Mouse (Mus musculus) forebrain, embryonic 15.5 days (tissue): ENCODE measurements around the gene Clint1. TPM values are rescaled to one million over a fixed set of nuclear protein-coding genes. Genes with fewer than 3 reads are reported as not detected.
A peak's percentile ranks its signal among the peaks of the same experiment; 100 is the strongest.

ENCODE experiments used
- ATAC-seq: fragments of 200-750 bp; cut with Nextera tagmentation; replicated peaks from 2 replicates; pipeline ENCODE4 v1.8.0; 2017; ENCODE audit warnings: mild to moderate bottlenecking, moderate TSS enrichment, moderate library complexity
- H3K27ac ChIP-seq: fragments of 300-500 bp; sonication (generic); replicated peaks from 2 replicates; pipeline ENCODE4 v1.5.1; 2015; ENCODE audit warnings: mild to moderate bottlenecking, inconsistent platforms
- H3K27me3 ChIP-seq: fragments of 300-500 bp; sonication (generic); 2 replicates; pipeline ENCODE4 v1.6.1; 2015; ENCODE audit warnings: inconsistent platforms
- H3K36me3 ChIP-seq: fragments of 300-500 bp; sonication (generic); 2 replicates; pipeline ENCODE4 v1.6.1; 2015; ENCODE audit warnings: mild to moderate bottlenecking, inconsistent platforms
- H3K4me1 ChIP-seq: fragments of 300-500 bp; sonication (generic); 2 replicates; pipeline ENCODE4 v1.6.1; 2015; ENCODE audit warnings: inconsistent platforms
- H3K4me2 ChIP-seq: fragments of 300-500 bp; sonication (generic); replicated peaks from 2 replicates; pipeline ENCODE4 v1.6.1; 2015; ENCODE audit warnings: mild to moderate bottlenecking, inconsistent platforms
- H3K4me3 ChIP-seq: fragments of 300-500 bp; sonication (generic); 2 replicates; pipeline ENCODE4 v1.5.1; 2015; ENCODE audit warnings: mild to moderate bottlenecking, inconsistent platforms
- H3K9ac ChIP-seq: fragments of 300-500 bp; sonication (generic); replicated peaks from 2 replicates; pipeline ENCODE4 v1.6.1; 2015; ENCODE audit warnings: mild to moderate bottlenecking, inconsistent platforms
- H3K9me3 ChIP-seq: fragments of 300-500 bp; sonication (generic); 2 replicates; pipeline ENCODE4 v1.6.1; 2016; ENCODE audit warnings: inconsistent platforms
- WGBS: fragments of 180-500 bp; shearing (Covaris S2); methylation state at CpG from one replicate; pipeline ENCODE4 v1.1.7; 2015; ENCODE audit warnings: mixed read lengths; 5-methylcytosine and 5-hydroxymethylcytosine counted together
- polyA plus RNA-seq: library from polyadenylated mRNA; unstranded; fragments of >200 nt; fragmentation: Nextera tagmentation; extraction: Ambion mirVana; gene quantifications from 2 replicates; pipeline ENCODE4 v1.2.1, GENCODE M21; 2015

The Clint1 gene
- polyA plus RNA-seq, 1 experiment from 2014 or later, result 51.1 TPM

GRCm38 (mm10) chr11:45889981-45890380, 38.1 kb downstream of the Clint1 start:
- no peak overlapping the region for H3K4me2 ChIP-seq
- no peaks in the 10 kb centered on the region for H3K27me3 ChIP-seq
- 91% methylated on average over 3 of the region's 3 CpGs for WGBS
- H3K36me3 ChIP-seq, result peaks cover 46% of the 10 kb centered on the region
- H3K27ac ChIP-seq, result no peak overlapping the region
- H3K4me3 ChIP-seq, result no peak overlapping the region
- ATAC-seq, result no peak
- no peak overlapping the region for H3K9ac ChIP-seq
- H3K4me1 ChIP-seq, result peaks cover 4% of the 10 kb centered on the region; the same call in 1 of the 2 replicates
- no peaks in the 10 kb centered on the region for H3K9me3 ChIP-seq

DNA sequence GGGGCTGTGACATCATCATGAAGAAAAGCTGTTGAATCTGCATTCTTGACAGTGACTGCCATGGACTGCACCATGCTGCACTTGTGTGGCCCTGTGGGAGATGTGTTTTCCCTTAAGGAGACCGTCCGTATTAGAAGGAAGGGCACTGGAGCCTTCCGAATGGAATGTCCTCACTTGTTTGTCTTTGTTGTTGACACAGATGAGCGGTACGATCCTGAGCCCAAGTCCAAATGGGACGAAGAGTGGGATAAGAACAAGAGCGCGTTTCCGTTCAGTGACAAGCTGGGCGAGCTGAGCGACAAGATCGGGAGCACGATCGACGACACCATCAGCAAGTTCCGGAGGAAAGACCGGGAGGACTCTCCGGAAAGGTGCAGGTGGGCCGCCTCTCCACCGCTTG, 38.6 kb downstream of the Clint1 start:
- Histone ChIP-seq H3K4me1 (peaks cover 4% of the 10 kb centered on the region; the same call in 1 of the 2 replicates), H3K4me3 (no peak overlapping the region), H3K9ac (no peak overlapping the region), H3K9me3 (no peaks in the 10 kb centered on the region), H3K4me2 (no peak overlapping the region), H3K27ac (no peak overlapping the region), H3K27me3 (no peaks in the 10 kb centered on the region), H3K36me3 (peaks cover 50% of the 10 kb centered on the region)
- 93% methylated on average over 20 of the region's 20 CpGs for WGBS
- no peak for ATAC-seq

DNA sequence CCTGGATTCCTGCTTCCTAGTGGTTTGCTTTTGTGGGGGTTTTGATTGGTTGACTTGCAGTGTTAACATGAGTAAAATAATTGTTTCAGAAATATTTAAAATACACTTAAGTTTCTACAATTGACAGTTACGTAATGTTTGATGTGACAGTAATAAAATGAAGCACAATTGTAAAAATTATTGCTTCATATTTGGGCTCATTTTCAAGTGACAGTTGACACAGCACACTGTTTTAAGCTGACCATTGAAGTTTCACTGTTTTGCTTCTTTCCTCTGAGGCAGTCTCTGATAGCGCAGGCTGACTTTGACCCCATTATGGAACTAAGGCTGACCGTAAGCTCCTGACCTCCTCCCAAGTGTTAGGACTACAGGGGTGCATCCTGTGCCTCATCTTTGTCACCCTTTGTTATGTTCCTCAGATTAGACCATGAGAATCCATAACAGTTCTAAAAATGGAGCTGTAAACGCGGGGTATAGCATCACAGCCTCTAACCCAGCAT, 41.1 kb downstream of the Clint1 start:
- H3K4me2 ChIP-seq, result no peak overlapping the region
- H3K4me3 ChIP-seq, result no peak overlapping the region
- 97% methylated on average over 5 of the region's 5 CpGs for WGBS
- no peaks in the 10 kb centered on the region for H3K27me3 ChIP-seq
- no peak for ATAC-seq
- no peaks in the 10 kb centered on the region for H3K4me1 ChIP-seq
- no peak overlapping the region for H3K9ac ChIP-seq
- H3K27ac ChIP-seq, result no peak overlapping the region
- peaks cover 54% of the 10 kb centered on the region for H3K36me3 ChIP-seq
- H3K9me3 ChIP-seq, result no peaks in the 10 kb centered on the region

DNA sequence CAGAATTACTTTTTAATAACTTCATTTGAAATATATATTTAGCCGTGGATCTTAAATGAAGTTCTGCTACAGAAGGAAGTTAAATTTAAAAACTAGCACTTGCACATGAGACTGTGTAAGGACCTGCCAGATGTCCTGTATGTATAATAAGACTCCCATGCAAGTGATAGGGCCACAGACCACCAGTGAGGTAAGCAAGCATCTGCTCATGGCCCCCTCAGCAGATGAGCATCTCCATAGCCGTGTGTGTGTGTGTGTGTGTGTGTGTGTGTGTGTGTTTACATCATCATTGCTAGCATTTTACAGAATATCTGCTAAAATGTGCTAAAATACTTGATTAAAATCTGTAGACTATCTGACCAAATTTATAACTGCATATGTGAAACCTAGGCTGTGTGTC, 45.5 kb downstream of the Clint1 start:
- H3K4me1 ChIP-seq, result no peaks in the 10 kb centered on the region
- WGBS, result 88% methylated on average over 2 of the region's 2 CpGs
- ATAC-seq, result no peak

GRCm38 (mm10) chr11:45900233-45901015, 48.6 kb downstream of the Clint1 start:
- 62% methylated on average over 11 of the region's 11 CpGs for WGBS
- Histone ChIP-seq H3K4me2 (no peak overlapping the region), H3K4me1 (no peaks in the 10 kb centered on the region), H3K27me3 (no peaks in the 10 kb centered on the region), H3K9ac (no peak overlapping the region), H3K36me3 (peaks cover 21% of the 10 kb centered on the region), H3K27ac (no peak overlapping the region), H3K4me3 (no peak overlapping the region), H3K9me3 (no peaks in the 10 kb centered on the region)
- no peak for ATAC-seq

More for the DNA sequence above, 45.5 kb downstream of the Clint1 start:
- Histone ChIP-seq H3K9ac (no peak overlapping the region), H3K9me3 (no peaks in the 10 kb centered on the region), H3K4me2 (no peak overlapping the region), H3K27me3 (no peaks in the 10 kb centered on the region), H3K27ac (no peak overlapping the region), H3K36me3 (peaks cover 33% of the 10 kb centered on the region), H3K4me3 (no peak overlapping the region)

GRCm38 (mm10) chr11:45906109-45906786, 54.4 kb downstream of the Clint1 start:
- H3K27me3 ChIP-seq, result no peaks in the 10 kb centered on the region
- H3K4me2 ChIP-seq, result no peak overlapping the region
- H3K36me3 ChIP-seq, result peaks cover 45% of the 10 kb centered on the region
- no peak overlapping the region for H3K4me3 ChIP-seq
- H3K9me3 ChIP-seq, result no peaks in the 10 kb centered on the region
- no peak overlapping the region for H3K9ac ChIP-seq
- no peak for ATAC-seq
- no peak overlapping the region for H3K27ac ChIP-seq
- H3K4me1 ChIP-seq, result peaks cover 5% of the 10 kb centered on the region
- 94% methylated on average over 8 of the region's 8 CpGs for WGBS

GRCm38 (mm10) chr11:45907301-45907700, 55.5 kb downstream of the Clint1 start:
- H3K36me3 ChIP-seq, result peaks cover 45% of the 10 kb centered on the region

GRCm38 (mm10) chr11:45908070-45908469, 56.2 kb downstream of the Clint1 start:
- no peaks in the 10 kb centered on the region for H3K9me3 ChIP-seq
- H3K27me3 ChIP-seq, result no peaks in the 10 kb centered on the region
- H3K4me3 ChIP-seq, result no peak overlapping the region
- H3K4me2 ChIP-seq, result no peak overlapping the region
- WGBS, result 94% methylated on average over 7 of the region's 7 CpGs
- no peak overlapping the region for H3K27ac ChIP-seq
- no peak for ATAC-seq
- peaks cover 5% of the 10 kb centered on the region for H3K4me1 ChIP-seq
- no peak overlapping the region for H3K9ac ChIP-seq
- H3K36me3 ChIP-seq, result peaks cover 42% of the 10 kb centered on the region

More at GRCm38 (mm10) chr11:45907301-45907700, 55.5 kb downstream of the Clint1 start:
- Histone ChIP-seq H3K4me1 (peaks cover 5% of the 10 kb centered on the region), H3K9me3 (no peaks in the 10 kb centered on the region), H3K27me3 (no peaks in the 10 kb centered on the region), H3K4me2 (no peak overlapping the region), H3K27ac (no peak overlapping the region), H3K4me3 (no peak overlapping the region), H3K9ac (no peak overlapping the region)
- WGBS, result 78% methylated on average over 5 of the region's 5 CpGs
- no peak for ATAC-seq

GRCm38 (mm10) chr11:45908894-45909293, 57.0 kb downstream of the Clint1 start:
- H3K9me3 ChIP-seq, result no peaks in the 10 kb centered on the region
- no peak overlapping the region for H3K27ac ChIP-seq
- H3K4me2 ChIP-seq, result no peak overlapping the region
- no peak overlapping the region for H3K9ac ChIP-seq
- peaks cover 5% of the 10 kb centered on the region for H3K4me1 ChIP-seq
- no peak overlapping the region for H3K4me3 ChIP-seq
- WGBS, result 93% methylated on average over 7 of the region's 7 CpGs
- no peak for ATAC-seq
- H3K36me3 ChIP-seq, result peaks cover 33% of the 10 kb centered on the region
- no peaks in the 10 kb centered on the region for H3K27me3 ChIP-seq

DNA sequence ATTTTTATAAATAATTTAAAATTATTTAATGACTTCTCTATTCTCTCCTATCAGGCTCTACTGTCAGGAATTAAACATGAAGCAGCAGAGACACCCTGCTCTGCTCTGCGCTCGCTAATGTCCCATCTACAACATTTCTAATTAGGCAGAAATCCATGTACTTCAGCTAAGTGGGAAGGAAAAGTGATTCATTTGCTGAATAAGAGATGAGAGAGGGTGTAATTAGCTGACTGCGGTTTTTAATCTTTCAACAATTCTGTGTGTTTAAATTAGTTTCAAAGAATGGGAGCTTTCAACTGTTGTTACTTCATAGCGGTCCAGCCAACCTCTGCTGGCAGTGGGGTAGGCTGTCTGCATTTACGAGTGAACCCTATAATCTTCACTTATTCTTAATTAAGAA, 58.9 kb downstream of the Clint1 start:
- Histone ChIP-seq H3K4me2 (no peak overlapping the region), H3K4me3 (no peak overlapping the region), H3K27me3 (no peaks in the 10 kb centered on the region), H3K4me1 (peaks cover 5% of the 10 kb centered on the region), H3K36me3 (peaks cover 30% of the 10 kb centered on the region), H3K9me3 (no peaks in the 10 kb centered on the region), H3K9ac (no peak overlapping the region), H3K27ac (no peak overlapping the region)
- 19% methylated on average over 5 of the region's 5 CpGs for WGBS
- ATAC-seq, result peak; percentile 41; the same call in 1 of the 2 replicates

GRCm38 (mm10) chr11:45916196-45916595, 64.3 kb downstream of the Clint1 start:
- H3K27ac ChIP-seq, result no peak overlapping the region
- no peak overlapping the region for H3K4me2 ChIP-seq
- H3K9ac ChIP-seq, result no peak overlapping the region
- no peak overlapping the region for H3K4me3 ChIP-seq
- no peaks in the 10 kb centered on the region for H3K27me3 ChIP-seq
- no peaks in the 10 kb centered on the region for H3K9me3 ChIP-seq
- WGBS, result 92% methylated on average over 10 of the region's 10 CpGs
- no peaks in the 10 kb centered on the region; the same call in 1 of the 2 replicates for H3K36me3 ChIP-seq
- ATAC-seq, result no peak
- peaks cover under 1% of the 10 kb centered on the region for H3K4me1 ChIP-seq

DNA sequence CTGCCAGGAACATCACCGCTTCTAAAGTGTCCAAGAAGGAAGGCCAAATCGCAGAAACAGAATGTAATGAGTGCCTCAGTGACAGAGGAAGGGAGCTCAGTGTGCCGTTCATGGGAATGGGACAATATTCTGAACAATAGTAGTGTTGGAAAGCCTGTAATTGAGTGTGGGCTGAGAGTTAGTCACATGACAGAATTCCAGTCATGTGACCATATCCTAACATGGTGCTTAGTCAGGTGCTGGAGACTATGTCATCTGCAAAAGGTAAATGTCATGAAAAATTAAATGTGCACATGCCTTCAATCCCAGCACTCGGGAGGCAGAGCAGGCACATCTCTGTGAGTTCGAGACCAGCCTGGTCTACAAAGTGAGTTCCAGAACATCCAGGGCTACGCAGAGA, 66.2 kb downstream of the Clint1 start:
- Histone ChIP-seq H3K27me3 (no peaks in the 10 kb centered on the region), H3K4me1 (peaks cover 7% of the 10 kb centered on the region), H3K9ac (no peak overlapping the region), H3K36me3 (no peaks in the 10 kb centered on the region), H3K4me2 (no peak overlapping the region), H3K9me3 (no peaks in the 10 kb centered on the region), H3K4me3 (no peak overlapping the region), H3K27ac (no peak overlapping the region)
- WGBS, result 94% methylated on average over 6 of the region's 6 CpGs
- no peak for ATAC-seq
